Mouse (Mus musculus) hindbrain, embryonic 10.5 days (tissue): ENCODE data around the gene Gucd1. TPM values are rescaled to one million over a fixed set of nuclear protein-coding genes. Genes with fewer than 3 reads are reported as not detected.
"Not testable (repeated sequence)": the region's sequence is repeated elsewhere in the genome, so short reads cannot be mapped to it uniquely, and the experiment has no call there.

Experiments used
- DNase-seq: peaks from one replicate; pipeline ENCODE4 v3.0.0-alpha.2; 2017; ENCODE audit warnings: low spot score
- H3K27ac ChIP-seq: fragments of 300-500 bp; sonication (generic); 2 replicates; pipeline ENCODE4 v1.5.1; 2016; ENCODE audit warnings: mild to moderate bottlenecking, moderate library complexity
- H3K27me3 ChIP-seq: fragments of 300-500 bp; sonication (generic); 2 replicates; pipeline ENCODE4 v1.6.1; 2016; ENCODE audit warnings: mild to moderate bottlenecking; ENCODE audit not compliant: poor library complexity, insufficient read depth, severe bottlenecking
- H3K36me3 ChIP-seq: fragments of 300-500 bp; sonication (generic); 2 replicates; pipeline ENCODE4 v1.6.1; 2016; ENCODE audit warnings: mild to moderate bottlenecking, moderate library complexity
- H3K4me1 ChIP-seq: fragments of 300-500 bp; sonication (generic); replicated peaks from 2 replicates; pipeline ENCODE4 v1.6.1; 2016; ENCODE audit warnings: mild to moderate bottlenecking
- H3K4me3 ChIP-seq: fragments of 300-500 bp; sonication (generic); 2 replicates; pipeline ENCODE4 v1.5.1; 2016; ENCODE audit warnings: mild to moderate bottlenecking, moderate library complexity
- H3K9me3 ChIP-seq: fragments of 300-500 bp; sonication (generic); 2 replicates; pipeline ENCODE4 v1.6.1; 2016; ENCODE audit warnings: mild to moderate bottlenecking, moderate library complexity
- whole genome bisulfite sequencing: fragments of 180-500 bp; shearing (Covaris S2); methylation state at CpG from one replicate; pipeline ENCODE4 v1.1.7; 2016; 5-methylcytosine and 5-hydroxymethylcytosine counted together
- polyA plus RNA-seq: library from polyadenylated mRNA; unstranded; fragments of >200 nt; fragmentation: Nextera tagmentation; extraction: Ambion mirVana; gene quantifications from 2 replicates; pipeline ENCODE4 v1.2.1, GENCODE M21; 2016

The Gucd1 gene
- polyA plus RNA-seq, 1 experiment from 2014 or later: 32.5 TPM

GRCm38 (mm10) chr10:75511897-75512296 lies 5.9 kb downstream of the Gucd1 start:
- WGBS: 96% methylated on average over 7 of the region's 7 CpGs
- H3K4me1 ChIP-seq: peaks cover 15% of the 10 kb centered on the region
- DNase-seq: no peak
- H3K27me3 ChIP-seq: no peaks in the 10 kb centered on the region
- H3K27ac ChIP-seq: no peak overlapping the region
- H3K36me3 ChIP-seq: peaks cover 55% of the 10 kb centered on the region
- no peaks in the 10 kb centered on the region for H3K9me3 ChIP-seq
- no peak overlapping the region for H3K4me3 ChIP-seq

- Histone ChIP-seq H3K4me1 (peaks cover 9% of the 10 kb centered on the region), H3K27ac (no peak overlapping the region), H3K9me3 (no peaks in the 10 kb centered on the region), H3K36me3 (peaks cover 58% of the 10 kb centered on the region), H3K27me3 (no peaks in the 10 kb centered on the region), H3K4me3 (no peak overlapping the region)
- no peak for DNase-seq
- WGBS: 93% methylated on average over 9 of the region's 9 CpGs
Observed at GRCm38 (mm10) chr10:75511060-75511459, 6.7 kb downstream of the Gucd1 start.

GRCm38 (mm10) chr10:75510446-75510845 lies 7.3 kb downstream of the Gucd1 start:
- no peaks in the 10 kb centered on the region for H3K27me3 ChIP-seq
- H3K4me1 ChIP-seq: peaks cover 3% of the 10 kb centered on the region
- peaks cover 58% of the 10 kb centered on the region for H3K36me3 ChIP-seq
- no peaks in the 10 kb centered on the region for H3K9me3 ChIP-seq
- no peak for DNase-seq
- no peak overlapping the region for H3K4me3 ChIP-seq
- 96% methylated on average over 7 of the region's 7 CpGs for WGBS
- H3K27ac ChIP-seq: no peak overlapping the region

GRCm38 (mm10) chr10:75505928-75506327 lies 11.8 kb downstream of the Gucd1 start:
- H3K9me3 ChIP-seq, DNase-seq, H3K4me3 ChIP-seq, H3K27ac ChIP-seq, H3K27me3 ChIP-seq, H3K4me1 ChIP-seq: not testable (repeated sequence)
- WGBS: 95% methylated on average over 3 of the region's 3 CpGs
- peaks cover 43% of the 10 kb centered on the region for H3K36me3 ChIP-seq

DNA sequence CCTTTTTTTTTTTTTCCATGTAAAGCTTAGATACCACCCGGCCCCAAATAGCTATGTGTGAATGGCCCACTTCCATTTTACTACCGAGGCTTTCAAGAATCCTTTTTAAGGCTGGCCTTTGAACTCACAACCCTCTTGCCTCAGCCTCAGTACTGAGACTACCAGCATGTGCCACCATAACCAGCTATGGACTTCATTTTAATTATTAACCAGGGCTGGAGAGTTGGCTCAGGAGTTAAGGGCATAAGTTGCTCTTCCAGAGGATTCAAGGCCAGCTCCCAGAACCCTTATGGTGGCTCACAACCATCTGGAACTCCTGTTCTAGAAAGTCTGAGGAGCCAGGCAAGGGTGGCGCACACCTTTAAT lies 12.7 kb downstream of the Gucd1 start:
- no peak for DNase-seq
- Histone ChIP-seq H3K27me3 (no peaks in the 10 kb centered on the region), H3K4me3 (no peak overlapping the region), H3K27ac (no peak overlapping the region), H3K4me1 (no peaks in the 10 kb centered on the region), H3K36me3 (peaks cover 35% of the 10 kb centered on the region), H3K9me3 (peaks cover 2% of the 10 kb centered on the region; the same call in 1 of the 2 replicates)
- WGBS: 91% methylated on average over 3 of the region's 3 CpGs

- Histone ChIP-seq H3K27ac (no peak overlapping the region), H3K27me3 (no peaks in the 10 kb centered on the region), H3K4me3 (no peak overlapping the region), H3K4me1 (no peaks in the 10 kb centered on the region), H3K9me3 (peaks cover 2% of the 10 kb centered on the region; the same call in 1 of the 2 replicates), H3K36me3 (peaks cover 29% of the 10 kb centered on the region)
- WGBS: 89% methylated on average over 8 of the region's 8 CpGs
- DNase-seq: no peak
Observed at GRCm38 (mm10) chr10:75504234-75505129, 13.3 kb downstream of the Gucd1 start.

DNA sequence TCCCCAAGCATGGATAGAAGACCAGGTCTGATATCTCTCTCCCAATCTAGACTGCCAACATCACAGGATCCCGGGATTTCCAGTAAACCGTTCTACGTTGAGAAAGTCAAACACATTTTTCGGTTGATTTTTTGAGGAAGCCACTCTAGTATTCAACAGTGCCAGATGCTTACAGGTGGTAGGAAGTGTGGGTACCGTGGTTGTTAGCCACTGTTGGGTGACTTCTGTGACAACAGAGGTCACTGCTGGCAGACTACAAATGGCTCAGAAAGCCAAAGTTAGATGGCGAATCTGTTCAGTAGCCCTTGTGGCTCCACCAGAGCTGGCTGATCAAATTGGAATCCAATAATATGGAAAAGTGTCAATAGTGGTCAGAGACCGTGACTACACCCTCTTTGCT lies 14.1 kb downstream of the Gucd1 start:
- no peak overlapping the region for H3K27ac ChIP-seq
- peaks cover 2% of the 10 kb centered on the region; the same call in 1 of the 2 replicates for H3K9me3 ChIP-seq
- H3K4me3 ChIP-seq: no peak overlapping the region
- H3K4me1 ChIP-seq: no peaks in the 10 kb centered on the region
- H3K27me3 ChIP-seq: no peaks in the 10 kb centered on the region
- 97% methylated on average over 7 of the region's 7 CpGs for whole genome bisulfite sequencing
- no peak for DNase-seq
- peaks cover 21% of the 10 kb centered on the region for H3K36me3 ChIP-seq

GRCm38 (mm10) chr10:75501641-75502040 lies 16.1 kb downstream of the Gucd1 start:
- Histone ChIP-seq H3K27me3 (no peaks in the 10 kb centered on the region), H3K4me3 (no peak overlapping the region), H3K36me3 (peaks cover under 1% of the 10 kb centered on the region; the same call in 1 of the 2 replicates), H3K9me3 (peaks cover 2% of the 10 kb centered on the region; the same call in 1 of the 2 replicates), H3K4me1 (no peaks in the 10 kb centered on the region), H3K27ac (no peak overlapping the region)
- no peak for DNase-seq
- 97% methylated on average over 1 of the region's 1 CpGs for WGBS

DNA sequence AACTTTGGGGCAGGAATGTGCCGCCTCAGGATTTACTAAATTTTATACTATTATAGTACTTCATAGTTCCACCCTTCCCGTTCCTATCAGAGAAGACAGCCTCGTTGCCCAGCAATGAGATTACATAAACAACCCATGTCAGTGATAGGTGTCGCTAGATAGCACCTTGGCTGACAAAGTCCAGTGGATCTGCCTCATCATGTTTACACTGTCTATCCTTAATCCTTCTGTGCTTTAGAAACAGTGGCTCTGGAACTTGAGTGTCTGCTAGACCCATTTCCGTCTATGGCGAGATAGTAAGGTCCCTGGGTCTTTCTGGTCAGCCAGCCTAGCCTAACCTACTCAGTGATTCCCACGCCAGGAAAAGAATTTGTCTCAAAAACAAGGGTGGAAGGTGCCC lies 17.4 kb downstream of the Gucd1 start:
- no peak for DNase-seq
- no peaks in the 10 kb centered on the region for H3K4me1 ChIP-seq
- no peaks in the 10 kb centered on the region for H3K27me3 ChIP-seq
- H3K27ac ChIP-seq: no peak overlapping the region
- H3K9me3 ChIP-seq: peaks cover 2% of the 10 kb centered on the region; the same call in 1 of the 2 replicates
- WGBS: 76% methylated on average over 7 of the region's 7 CpGs
- H3K4me3 ChIP-seq: no peak overlapping the region
- no peaks in the 10 kb centered on the region for H3K36me3 ChIP-seq

- Histone ChIP-seq H3K36me3 (no peaks in the 10 kb centered on the region), H3K27me3 (no peaks in the 10 kb centered on the region), H3K4me1 (no peaks in the 10 kb centered on the region), H3K4me3 (no peak overlapping the region), H3K9me3 (peaks cover 2% of the 10 kb centered on the region; the same call in 1 of the 2 replicates), H3K27ac (no peak overlapping the region)
- 55% methylated on average over 3 of the region's 3 CpGs for WGBS
- no peak for DNase-seq
Observed at GRCm38 (mm10) chr10:75499791-75500190, 18.0 kb downstream of the Gucd1 start.

DNA sequence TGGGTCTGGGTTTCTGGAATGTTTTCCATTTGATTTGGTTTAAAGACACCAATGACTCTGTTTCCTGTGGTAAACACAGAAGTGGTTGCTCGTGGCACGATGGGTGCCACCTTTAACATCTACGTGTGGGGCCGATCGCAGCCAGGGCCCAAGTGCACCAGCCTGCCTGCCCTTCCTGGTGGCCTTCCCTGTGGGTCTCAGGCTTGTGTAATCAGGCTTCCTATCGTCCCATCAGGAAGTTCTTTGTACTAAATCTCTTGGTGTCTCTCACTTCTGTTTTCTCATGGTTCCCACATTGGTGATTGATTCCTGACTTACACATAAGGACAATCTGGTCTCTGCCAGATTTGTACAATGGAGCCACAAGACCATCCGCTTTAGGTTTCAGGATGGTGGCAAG lies 18.6 kb downstream of the Gucd1 start:
- not testable (repeated sequence) for H3K36me3 ChIP-seq, H3K4me3 ChIP-seq, H3K4me1 ChIP-seq, DNase-seq, H3K9me3 ChIP-seq, H3K27ac ChIP-seq, H3K27me3 ChIP-seq
- 89% methylated on average over 7 of the region's 7 CpGs for WGBS

- H3K36me3 ChIP-seq: no peaks in the 10 kb centered on the region
- no peak for DNase-seq
- no peaks in the 10 kb centered on the region for H3K27me3 ChIP-seq
- no peak overlapping the region for H3K4me3 ChIP-seq
- H3K4me1 ChIP-seq: no peaks in the 10 kb centered on the region
- no peaks in the 10 kb centered on the region for H3K9me3 ChIP-seq
- H3K27ac ChIP-seq: no peak overlapping the region
Observed at GRCm38 (mm10) chr10:75495921-75496320, 21.9 kb downstream of the Gucd1 start.

GRCm38 (mm10) chr10:75495304-75495703 lies 22.5 kb downstream of the Gucd1 start:
- Histone ChIP-seq H3K27me3 (no peaks in the 10 kb centered on the region), H3K4me1 (no peaks in the 10 kb centered on the region), H3K27ac (no peak overlapping the region), H3K9me3 (no peaks in the 10 kb centered on the region), H3K36me3 (no peaks in the 10 kb centered on the region), H3K4me3 (no peak overlapping the region)
- WGBS: 75% methylated on average over 6 of the region's 6 CpGs
- DNase-seq: no peak
